In the genomic region with DNA sequence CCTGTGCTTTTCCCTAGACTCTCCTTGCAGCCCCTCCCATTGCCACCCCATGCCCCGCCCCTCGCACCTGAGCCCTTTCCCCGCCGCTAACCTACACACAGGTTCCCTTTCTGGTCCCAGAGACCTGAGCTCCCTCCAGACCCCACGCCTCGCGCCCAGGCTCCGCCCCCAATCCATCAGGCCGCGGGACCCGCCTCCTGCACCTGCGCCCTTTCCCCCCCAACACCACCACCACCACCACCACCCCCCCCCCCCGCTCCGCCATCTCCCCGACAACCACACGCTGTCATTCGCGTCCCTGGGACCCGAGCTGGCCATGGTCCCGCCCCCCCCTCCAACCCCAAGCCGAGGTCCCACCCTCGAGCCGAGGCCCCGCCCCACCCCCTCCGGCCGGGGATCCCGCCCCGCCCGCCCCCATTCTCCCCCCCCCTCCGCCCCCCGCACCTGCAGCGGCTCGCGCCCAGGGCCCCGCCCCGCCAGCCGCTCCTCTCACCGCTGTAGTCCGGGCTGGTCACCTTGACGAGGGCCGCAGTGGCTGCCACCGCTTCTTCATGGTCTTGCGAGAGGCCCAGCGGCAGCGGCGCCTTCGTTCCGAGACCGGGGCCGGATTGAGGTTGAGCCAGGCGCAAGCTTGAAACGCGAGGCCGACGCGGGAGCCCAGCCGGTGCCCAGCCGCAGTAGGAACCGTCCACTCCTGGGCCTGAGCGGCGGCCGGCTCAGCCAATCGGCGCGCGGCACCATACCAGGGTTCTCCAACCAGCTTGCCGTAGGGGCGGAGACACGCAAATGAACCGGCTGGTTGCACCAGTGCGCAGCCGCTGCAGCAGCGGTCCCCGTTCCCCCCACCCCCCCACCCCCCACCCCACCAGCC, we compare ENCODE assay signal across 8 mouse cellular contexts. TPM values are rescaled to one million over a fixed set of nuclear protein-coding genes. Genes with fewer than 3 reads are reported as not detected.
DNase-seq lines count a peak whose midpoint lies in the region; ATAC-seq and TF ChIP-seq lines count a peak whose summit lies in the region.

A gene (minus strand): TSS at position 710 of the 871 bp plus-strand sequence.

- no peaks in the 10 kb centered on the region for H3K27me3 ChIP-seq in forebrain, embryonic 10.5 days (ENCODE audit: poor library complexity, severe bottlenecking)
- no peaks in the 10 kb centered on the region for H3K27me3 ChIP-seq in heart, embryonic 15.5 days
- no peaks in the 10 kb centered on the region for H3K27me3 ChIP-seq in liver, embryonic 14.5 days (ENCODE audit: control insufficient read depth, insufficient read depth, low read length)
- H3K27me3 ChIP-seq in neural tube, embryonic 11.5 days (ENCODE audit: control insufficient read depth, insufficient read depth, low read length), result no peaks in the 10 kb centered on the region
- no peaks in the 10 kb centered on the region for H3K27me3 ChIP-seq in stomach, postnatal 0 days (ENCODE audit: control insufficient read depth, insufficient read depth, low read length)

- peak within 1 kb of the TSS; percentile 75 for H3K4me3 ChIP-seq in forebrain, embryonic 10.5 days
- H3K4me3 ChIP-seq in heart, embryonic 15.5 days, result peak within 1 kb of the TSS; percentile 82
- peak within 1 kb of the TSS; percentile 70 to 79 for H3K4me3 ChIP-seq in liver, embryonic 14.5 days (ENCODE audit: insufficient read depth in 1 of 2, low read depth in 2 of 2, low read length in 2 of 2)
- peak within 1 kb of the TSS; percentile 61 for H3K4me3 ChIP-seq in neural tube, embryonic 11.5 days (ENCODE audit: low read depth, low read length)
- H3K4me3 ChIP-seq in stomach, postnatal 0 days (ENCODE audit: low read depth, low read length), result peak within 1 kb of the TSS; percentile 60

- WGBS in forebrain, embryonic 10.5 days, result under 1% methylated on average over 62 of the region's 74 CpGs
- WGBS in heart, embryonic 15.5 days, result 0% methylated on average over 40 of the region's 74 CpGs
- 1% methylated on average over 60 of the region's 74 CpGs for WGBS in liver, embryonic 14.5 days (ENCODE audit: insufficient replicate concordance)
- WGBS in neural tube, embryonic 11.5 days, result 0% methylated on average over 37 of the region's 74 CpGs
- WGBS in stomach, postnatal 0 days, result under 1% methylated on average over 34 of the region's 74 CpGs

- peak within 1 kb of the TSS; percentile 95 for H3K27ac ChIP-seq in forebrain, embryonic 10.5 days
- H3K27ac ChIP-seq in heart, embryonic 15.5 days, result peak within 1 kb of the TSS; percentile 97
- no peak within 1 kb of the TSS for H3K27ac ChIP-seq in liver, embryonic 14.5 days
- peak within 1 kb of the TSS; percentile 98 for H3K27ac ChIP-seq in neural tube, embryonic 11.5 days (ENCODE audit: low read depth, low read length)
- H3K27ac ChIP-seq in stomach, postnatal 0 days (replicated peaks), result peak within 1 kb of the TSS; percentile 88

- ATAC-seq in heart, embryonic 15.5 days (replicated peaks; ENCODE audit: insufficient number of reproducible peaks, insufficient read depth, low FRiP score, low read depth), result peak; percentile 100
- peak; percentile 97 for ATAC-seq in liver, embryonic 14.5 days (ENCODE audit: insufficient read depth)
- ATAC-seq in neural tube, embryonic 11.5 days (ENCODE audit: insufficient read depth, low FRiP score, low TSS enrichment), result peak; percentile 99
- ATAC-seq in stomach, postnatal 0 days (ENCODE audit: low FRiP score, low TSS enrichment), result peak; percentile 97

- no peak for TF ChIP-seq CTCF in liver, embryonic 14.5 days (IDR thresholded peaks at IDR 0.05; ENCODE audit: low read depth)
- TF ChIP-seq CTCF in stomach, postnatal 0 days (IDR thresholded peaks at IDR 0.05; ENCODE audit: low read depth), result no peak

- H3K9me3 ChIP-seq in forebrain, embryonic 10.5 days, result no peaks in the 10 kb centered on the region
- H3K9me3 ChIP-seq in heart, embryonic 15.5 days (replicated peaks), result no peaks in the 10 kb centered on the region
- H3K9me3 ChIP-seq in liver, embryonic 14.5 days (ENCODE audit: control insufficient read depth, low read length), result no peaks in the 10 kb centered on the region
- no peaks in the 10 kb centered on the region for H3K9me3 ChIP-seq in neural tube, embryonic 11.5 days (ENCODE audit: control insufficient read depth, low read length)
- H3K9me3 ChIP-seq in stomach, postnatal 0 days (ENCODE audit: control insufficient read depth, low read length), result no peaks in the 10 kb centered on the region

- peaks cover 16% of the 10 kb centered on the region for H3K4me1 ChIP-seq in forebrain, embryonic 10.5 days
- peaks cover 12% of the 10 kb centered on the region for H3K4me1 ChIP-seq in heart, embryonic 15.5 days (replicated peaks)
- peaks cover 0 to 7% of the 10 kb centered on the region in 2 experiments; a peak in 1 of 4 replicates for H3K4me1 ChIP-seq in liver, embryonic 14.5 days (replicated peaks; ENCODE audit: control insufficient read depth in 2 of 2, insufficient read depth in 2 of 2, low read length in 1 of 2)
- H3K4me1 ChIP-seq in neural tube, embryonic 11.5 days (ENCODE audit: control insufficient read depth, insufficient read depth, low read length), result peaks cover 4% of the 10 kb centered on the region; the same call in 1 of the 2 replicates
- H3K4me1 ChIP-seq in stomach, postnatal 0 days (replicated peaks; ENCODE audit: control insufficient read depth, insufficient read depth), result peaks cover 2% of the 10 kb centered on the region; the same call in 1 of the 2 replicates

- peak; percentile 81 to 85 for DNase-seq in CD8-positive naive resting alpha-beta T cell, adult 2 months (ENCODE audit: low read depth in 2 of 2, low spot score in 2 of 2)
- DNase-seq in c-Kit-positive CD71-negative TER-119-negative erythroid progenitor cells, embryonic 14.5 days (ENCODE audit: low read depth), result peak; percentile 89
- DNase-seq in forebrain, embryonic 10.5 days (ENCODE audit: extremely low spot score, low spot score), result peak; percentile 97
- peak; percentile 98 to 99 for DNase-seq in kidney, postnatal 25 days
- peak; percentile 78 to 80 (median 79) for DNase-seq in liver, embryonic 14.5 days (ENCODE audit: low read depth in 3 of 3, low spot score in 3 of 3)
- peak; percentile 97 for DNase-seq in neural tube, embryonic 11.5 days (ENCODE audit: low spot score)
- DNase-seq in stomach, postnatal 0 days (ENCODE audit: low spot score), result peak; percentile 97

- peak within 1 kb of the TSS; percentile 85 for H3K4me2 ChIP-seq in heart, embryonic 15.5 days
- peak within 1 kb of the TSS; percentile 75 for H3K4me2 ChIP-seq in liver, embryonic 14.5 days (ENCODE audit: low read depth)
- peak within 1 kb of the TSS; percentile 65 for H3K4me2 ChIP-seq in neural tube, embryonic 11.5 days (ENCODE audit: low read depth)
- H3K4me2 ChIP-seq in stomach, postnatal 0 days (replicated peaks; ENCODE audit: low read depth), result peak within 1 kb of the TSS; percentile 63

- no peaks in the 10 kb centered on the region; the same call in 1 of the 2 replicates for H3K36me3 ChIP-seq in forebrain, embryonic 10.5 days (replicated peaks)
- no peaks in the 10 kb centered on the region for H3K36me3 ChIP-seq in heart, embryonic 15.5 days
- no peaks in the 10 kb centered on the region for H3K36me3 ChIP-seq in liver, embryonic 14.5 days (replicated peaks; ENCODE audit: control insufficient read depth, insufficient read depth, low read depth)
- no peaks in the 10 kb centered on the region for H3K36me3 ChIP-seq in neural tube, embryonic 11.5 days (ENCODE audit: control insufficient read depth, insufficient read depth, low read length)
- no peaks in the 10 kb centered on the region for H3K36me3 ChIP-seq in stomach, postnatal 0 days (ENCODE audit: control insufficient read depth, insufficient read depth, low read length)

- TF ChIP-seq EP300 in liver, embryonic 14.5 days (IDR thresholded peaks at IDR 0.05; ENCODE audit: low read depth), result no peak
- TF ChIP-seq EP300 in stomach, postnatal 0 days (optimal IDR thresholded peaks at IDR 0.05), result no peak

- H3K9ac ChIP-seq in heart, embryonic 15.5 days, result peak within 1 kb of the TSS; percentile 76
- peak within 1 kb of the TSS; percentile 51 for H3K9ac ChIP-seq in liver, embryonic 14.5 days (replicated peaks)
- H3K9ac ChIP-seq in neural tube, embryonic 11.5 days (ENCODE audit: low read length), result peak within 1 kb of the TSS; percentile 64
- H3K9ac ChIP-seq in stomach, postnatal 0 days (ENCODE audit: low read length), result peak within 1 kb of the TSS; percentile 67

RNA-seq across cellular contexts. Expression of the gene that starts here (rescaled TPM):
- 6.2 and 6.9 TPM in 2 replicates for polyA plus RNA-seq in forebrain, embryonic 10.5 days (2016; fragmentation: Nextera tagmentation; extraction: Ambion mirVana)
- 3.7 and 5.4 TPM in 2 replicates for polyA plus RNA-seq in heart, embryonic 15.5 days (2015; fragmentation: Nextera tagmentation; extraction: Ambion mirVana)
- 0.71 and 0.86 TPM in 2 replicates for polyA plus RNA-seq in liver, embryonic 14.5 days (2012; rRNA removed)
- 0.58 and 0.67 TPM in 2 replicates for polyA plus RNA-seq in liver, embryonic 14.5 days (2014; fragmentation: Nextera tagmentation; extraction: Ambion mirVana)
- polyA plus RNA-seq in neural tube, embryonic 11.5 days (2014; fragmentation: Nextera tagmentation; extraction: Ambion mirVana), result 14.6 and 16.9 TPM in 2 replicates
- 2.1 and 2.2 TPM in 2 replicates for polyA plus RNA-seq in stomach, postnatal 0 days (2015; fragmentation: Nextera tagmentation; extraction: Ambion mirVana)

Comparison
In these comparisons a context has a peak if more than half of its experiments do, and no peak if none do; other contexts are left out.
1. Peak in DNase-seq, ATAC-seq, H3K4me3 ChIP-seq, H3K9ac ChIP-seq and H3K4me2 ChIP-seq in liver, embryonic 14.5 days; RNA of the gene not detected or under 1 TPM.